Mouse (Mus musculus) ES-E14 (cell line): Measurements from ENCODE around the gene Cd3eap. TPM values are rescaled to one million over a fixed set of nuclear protein-coding genes. Genes with fewer than 3 reads are reported as not detected.

Experiments
- DNase-seq: peaks from one replicate; pipeline ENCODE4 v3.0.0-alpha.2; 2013; ENCODE audit warnings: low read depth, low spot score
- H3K27ac ChIP-seq: 2 replicates; pipeline ENCODE4 v1.5.1; 2012; ENCODE audit warnings: low read depth, mild to moderate bottlenecking, low read length, moderate library complexity, mixed read lengths; ENCODE audit not compliant: poor library complexity, insufficient read depth, severe bottlenecking
- H3K36me3 ChIP-seq: 2 replicates; pipeline ENCODE4 v1.6.1; 2012; ENCODE audit warnings: mild to moderate bottlenecking, low read length, moderate library complexity, mixed read lengths; ENCODE audit not compliant: control insufficient read depth, poor library complexity, insufficient read depth, severe bottlenecking
- H3K4me1 ChIP-seq, 2 experiments: fragments of 150-350 bp in 1 of 2; sonication (generic) in 1 of 2; 2 replicates each; pipeline ENCODE4 v1.6.1; 2012; ENCODE audit warnings: low read length in 2 of 2, mild to moderate bottlenecking in 1 of 2, mixed read lengths in 1 of 2; ENCODE audit not compliant: control insufficient read depth in 2 of 2, insufficient read depth in 2 of 2, poor library complexity in 1 of 2
- H3K4me3 ChIP-seq, 2 experiments: fragments of 150-350 bp in 1 of 2; sonication (generic) in 1 of 2; 2 replicates each; pipeline ENCODE4 v1.5.1; 2012; ENCODE audit warnings: low read length in 2 of 2, low read depth in 1 of 2, mild to moderate bottlenecking in 1 of 2, mixed read lengths in 1 of 2; ENCODE audit not compliant: insufficient read depth in 1 of 2, poor library complexity in 1 of 2, severe bottlenecking in 1 of 2
- H3K9ac ChIP-seq: 2 replicates; pipeline ENCODE4 v1.6.1; 2012; ENCODE audit warnings: low read depth, mild to moderate bottlenecking, low read length, mixed read lengths; ENCODE audit not compliant: poor library complexity, insufficient read depth, severe bottlenecking
- H3K9me3 ChIP-seq: fragments of 150-350 bp; sonication (generic); 2 replicates; pipeline ENCODE4 v1.6.1; 2012; ENCODE audit warnings: low read depth, mild to moderate bottlenecking, low read length; ENCODE audit not compliant: control insufficient read depth, insufficient read depth
- CHD2 ChIP-seq: IDR thresholded peaks from 2 replicates; pipeline ENCODE4 v1.6.1; 2014; ENCODE audit warnings: mild to moderate bottlenecking, low read depth, low read length, inconsistent platforms
- HCFC1 ChIP-seq: IDR thresholded peaks from 2 replicates; pipeline ENCODE4 v1.6.1; 2012; ENCODE audit warnings: low read length, inconsistent platforms, borderline replicate concordance; ENCODE audit not compliant: insufficient read depth
- MAFK ChIP-seq: IDR thresholded peaks from 2 replicates; pipeline ENCODE4 v1.6.1; 2014; ENCODE audit warnings: mild to moderate bottlenecking, low read depth, low read length, inconsistent platforms; ENCODE audit not compliant: insufficient read depth
- ZC3H11A ChIP-seq: IDR thresholded peaks from 2 replicates; pipeline ENCODE4 v1.6.1; 2012; ENCODE audit warnings: low read depth, mild to moderate bottlenecking, inconsistent platforms, low read length, borderline replicate concordance
- ZNF384 ChIP-seq: IDR thresholded peaks from 2 replicates; pipeline ENCODE4 v1.6.1; 2012; ENCODE audit warnings: low read depth, low read length, inconsistent platforms
- in situ Hi-C, 2 experiments: fragments of 600-800 bp; cut with MboI; formaldehyde crosslinking; loops; one replicate each; pipeline ENCODE4 v1.15.1; 2025; ENCODE audit warnings: low sequenced_read_pairs in 2 of 2, inconsistent platforms in 1 of 2; ENCODE audit not compliant: unreplicated experiment in 2 of 2
- total RNA-seq: library from RNA; depleted of rRNA; stranded (reverse); fragments of 300-350 nt; gene quantifications from 2 replicates; pipeline ENCODE4 v1.2.3, GENCODE M21; 2012

Gene Cd3eap
- total RNA-seq, 1 experiment: 26.7 TPM

GRCm38 (mm10) chr7:19378049-19378448 lies 18.8 kb upstream of the Cd3eap start:
- in situ Hi-C loops: no loop called here
- peak overlapping the region; percentile 43 to 48 for H3K4me3 ChIP-seq
- no peaks in the 10 kb centered on the region; the same call in 1 of the 2 replicates for H3K36me3 ChIP-seq
- no peak overlapping the region for H3K27ac ChIP-seq
- H3K9me3 ChIP-seq: no peaks in the 10 kb centered on the region
- peaks cover 0 to 7% of the 10 kb centered on the region in 2 experiments; a peak in 1 of 4 replicates for H3K4me1 ChIP-seq
- DNase-seq: no peak
- TF ChIP-seq ZC3H11A (no peak), HCFC1 (no peak), ZNF384 (no peak), MAFK (no peak), CHD2 (no peak)
- 0 out of 2 replicates have a peak overlapping the region, but pooled peaks have one; percentile 12 for H3K9ac ChIP-seq

- TF ChIP-seq ZNF384 (no peak), ZC3H11A (no peak), CHD2 (no peak), HCFC1 (no peak)
- peaks cover 0 to 7% of the 10 kb centered on the region in 2 experiments; a peak in 1 of 4 replicates for H3K4me1 ChIP-seq
- no peak overlapping the region; a peak in 1 of 4 replicates for H3K4me3 ChIP-seq
- no peak for DNase-seq
- in situ Hi-C loops: no loop called here
- H3K9ac ChIP-seq: no peak overlapping the region
- no peaks in the 10 kb centered on the region; the same call in 1 of the 2 replicates for H3K36me3 ChIP-seq
- no peaks in the 10 kb centered on the region for H3K9me3 ChIP-seq
- H3K27ac ChIP-seq: no peak overlapping the region
Observed at GRCm38 (mm10) chr7:19376019-19376418, 16.7 kb upstream of the Cd3eap start.

GRCm38 (mm10) chr7:19375368-19375767 lies 16.1 kb upstream of the Cd3eap start:
- in situ Hi-C loops: no loop called here
- Histone ChIP-seq H3K9me3 (no peaks in the 10 kb centered on the region), H3K4me1 (peaks cover 0 to 7% of the 10 kb centered on the region in 2 experiments; a peak in 1 of 4 replicates), H3K9ac (peak overlapping the region; percentile 54; the same call in 1 of the 2 replicates), H3K4me3 (peak overlapping the region; percentile 36 to 69; a peak in 3 of 4 replicates), H3K36me3 (no peaks in the 10 kb centered on the region; the same call in 1 of the 2 replicates), H3K27ac (no peak overlapping the region)
- no peak for DNase-seq
- TF ChIP-seq ZC3H11A (no peak), HCFC1 (no peak), ZNF384 (no peak), CHD2 (no peak), MAFK (no peak)

GRCm38 (mm10) chr7:19373367-19373766 lies 14.1 kb upstream of the Cd3eap start:
- in situ Hi-C loops: no loop called here
- Histone ChIP-seq H3K27ac (no peak overlapping the region), H3K9me3 (no peaks in the 10 kb centered on the region), H3K9ac (no peak overlapping the region), H3K36me3 (no peaks in the 10 kb centered on the region; the same call in 1 of the 2 replicates), H3K4me1 (peaks cover 0 to 9% of the 10 kb centered on the region in 2 experiments; a peak in 1 of 4 replicates), H3K4me3 (no peak overlapping the region)
- TF ChIP-seq CHD2 (no peak), HCFC1 (peak; percentile 90)
- no peak for DNase-seq
